Mouse (Mus musculus): ENCODE results near the gene Col8a1. TPM values are rescaled to one million over a fixed set of nuclear protein-coding genes. Genes with fewer than 3 reads are reported as not detected.
A peak's percentile ranks its signal among the peaks of the same experiment; 100 is the strongest.

The Col8a1 gene
- total RNA-seq, 2 experiments from 2014 or later, result 4.1 to 5.0 TPM

DNA sequence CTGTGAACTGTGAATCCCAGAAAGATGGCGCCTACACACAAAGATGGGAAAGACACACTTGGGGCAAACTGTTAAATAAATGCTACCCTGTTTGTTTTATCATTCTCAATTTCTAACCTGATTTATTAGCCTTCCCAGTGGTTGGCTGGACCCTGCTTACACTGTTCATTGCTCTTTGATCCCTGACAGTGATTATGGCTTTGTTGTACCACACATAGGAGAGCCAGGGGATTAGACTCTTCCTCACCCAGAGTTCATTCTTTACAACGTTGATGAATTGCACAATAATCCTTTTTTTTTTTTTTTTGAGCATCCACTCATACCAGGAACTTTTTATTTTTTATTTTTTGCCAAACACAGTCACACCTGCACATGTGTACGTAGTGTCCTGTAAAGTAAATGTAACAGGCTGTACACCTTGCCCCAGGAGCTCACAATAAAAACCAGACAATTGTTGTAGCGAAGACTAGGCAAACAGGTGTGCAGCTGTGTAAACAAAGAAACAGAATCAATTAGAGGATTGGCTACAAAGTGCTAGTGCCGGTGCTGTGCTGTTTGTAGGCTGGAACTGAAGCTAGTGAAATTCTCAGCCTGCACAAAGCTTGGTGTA is 68.6 kb downstream of the Col8a1 start:
- no peak for DNase-seq
- intact Hi-C loops (cut with DNase I), result no loop called here

DNA sequence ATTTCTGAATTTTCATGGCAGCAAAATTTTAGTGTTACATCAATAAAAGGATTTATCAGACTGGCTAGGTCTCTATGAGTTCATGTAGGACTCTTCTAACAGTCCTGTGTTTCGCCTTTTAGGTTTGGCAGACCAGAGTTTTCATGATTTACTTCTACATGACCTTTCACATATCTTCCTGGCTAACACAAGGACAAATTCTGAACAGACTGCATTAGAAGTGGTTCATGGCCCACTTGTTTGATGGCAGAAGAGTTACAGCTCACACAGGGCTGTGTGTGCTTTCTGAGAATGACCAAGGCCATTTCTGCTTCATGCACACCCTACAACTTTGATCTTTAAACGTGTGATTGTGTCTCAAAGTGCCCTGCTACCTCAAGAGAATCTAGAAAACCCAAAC is 82.3 kb downstream of the Col8a1 start:
- no peak for DNase-seq
- intact Hi-C loops (cut with DNase I), result no loop called here

DNA sequence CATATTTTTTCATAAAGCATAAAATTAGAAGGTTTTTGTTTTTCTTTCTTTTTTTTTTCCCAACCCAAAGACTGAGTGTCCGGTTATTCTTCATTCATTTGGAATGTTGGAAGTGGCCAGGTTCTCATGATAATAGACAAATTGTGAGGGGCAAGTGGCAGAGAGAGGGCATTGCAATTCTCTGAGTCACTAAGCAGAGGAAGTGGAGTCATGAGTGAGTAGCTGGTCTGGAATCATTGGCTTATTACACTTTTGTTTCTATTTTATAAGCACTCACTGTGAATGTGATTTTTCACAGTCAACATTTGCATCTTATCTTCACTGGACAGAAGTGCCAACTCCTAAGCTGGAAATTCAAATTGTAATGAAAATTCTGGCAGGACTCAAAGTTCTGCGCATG is 82.9 kb downstream of the Col8a1 start:
- intact Hi-C loops (cut with DNase I), result no loop called here
- DNase-seq, result no peak

DNA sequence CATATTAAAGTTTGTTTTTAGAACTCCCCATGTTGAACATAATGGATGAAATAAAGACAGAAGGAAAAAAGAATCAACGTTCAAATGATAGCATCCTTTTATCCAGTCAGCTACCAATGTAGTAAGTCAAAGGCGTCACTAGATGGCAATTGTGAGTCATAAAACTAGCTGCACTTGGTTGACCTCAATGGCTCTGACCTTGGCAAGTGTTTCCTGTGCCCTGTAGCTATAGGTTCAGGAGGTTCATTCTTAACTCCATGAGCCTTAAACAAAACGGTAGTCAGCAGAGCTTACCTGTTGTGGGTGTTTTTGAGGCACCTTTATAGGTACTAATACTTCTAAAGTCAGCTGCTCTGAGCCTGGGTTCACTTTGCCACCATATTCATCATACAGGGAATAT is 85.2 kb downstream of the Col8a1 start:
- intact Hi-C loops (cut with DNase I), result no loop called here

DNA sequence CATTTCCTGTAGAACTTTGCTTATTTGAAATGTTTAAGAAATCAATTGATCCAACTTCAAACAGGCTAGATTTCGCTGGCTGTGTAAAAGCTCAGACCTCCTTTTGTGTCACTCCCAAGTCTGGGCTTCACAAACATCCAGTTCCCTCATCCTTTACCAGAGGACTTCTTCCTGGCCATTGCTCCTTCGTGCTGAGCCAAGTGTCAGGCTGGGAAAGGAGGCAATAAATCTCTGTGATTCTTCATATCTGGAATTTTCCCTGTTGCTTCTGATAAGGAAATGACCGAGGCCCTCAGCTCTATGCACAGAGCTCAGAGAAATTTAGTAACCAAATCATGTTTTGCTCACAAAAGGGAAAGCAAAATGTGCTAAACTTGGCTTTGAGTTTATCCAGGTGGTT is 91.9 kb downstream of the Col8a1 start:
- intact Hi-C loops (cut with DNase I), result no loop called here
- DNase-seq, result no peak

More for the DNA sequence above, 85.2 kb downstream of the Col8a1 start:
- DNase-seq, result no peak

DNA sequence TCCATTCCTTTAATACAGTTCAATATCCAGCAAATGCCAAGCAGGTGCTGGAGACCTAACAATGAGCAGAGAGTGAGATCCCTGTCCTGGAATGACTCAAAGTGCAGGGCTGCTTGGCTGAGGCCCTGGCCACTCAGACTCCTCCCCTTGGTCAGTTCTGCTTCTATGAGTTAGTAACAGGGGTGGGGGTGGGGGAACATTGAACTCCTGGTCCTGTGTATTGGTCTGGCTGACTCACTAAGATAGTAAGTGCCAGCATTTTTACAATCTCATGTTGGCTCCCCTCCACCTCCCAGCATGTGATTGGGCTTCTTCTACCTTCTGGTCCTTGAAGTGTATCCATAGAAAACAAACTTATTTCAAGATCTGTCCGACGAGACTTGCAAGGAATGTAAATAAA is 104.6 kb downstream of the Col8a1 start:
- intact Hi-C loops (cut with DNase I), result no loop called here

DNA sequence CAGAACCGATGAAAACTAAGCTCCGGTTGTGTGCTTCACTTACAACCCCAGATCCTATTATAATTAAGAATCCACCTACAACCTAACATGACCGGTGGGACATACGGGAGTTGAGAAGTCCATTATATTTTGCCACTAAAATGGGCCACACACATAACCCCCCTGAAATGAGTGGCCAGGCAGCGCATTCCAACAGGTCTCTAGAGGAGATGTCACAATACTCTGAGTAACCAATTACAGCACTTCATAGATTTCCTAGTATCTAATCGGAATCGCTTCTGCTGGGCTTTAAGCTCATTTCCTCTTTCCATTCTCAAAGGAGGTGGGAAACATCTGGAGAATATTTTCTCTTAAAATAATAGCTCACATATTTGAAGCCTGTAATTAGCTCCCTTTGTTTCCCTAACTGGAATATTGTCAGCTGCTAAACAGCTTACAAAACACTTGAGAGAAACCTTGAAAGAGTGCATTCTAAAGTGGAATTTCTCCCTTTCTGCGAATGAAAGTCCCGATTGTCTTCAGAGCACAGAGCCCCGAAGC is 113.1 kb downstream of the Col8a1 start:
- DNase-seq, result no peak
- intact Hi-C loops (cut with DNase I), result no loop called here

More for the DNA sequence above, 104.6 kb downstream of the Col8a1 start:
- DNase-seq, result no peak

DNA sequence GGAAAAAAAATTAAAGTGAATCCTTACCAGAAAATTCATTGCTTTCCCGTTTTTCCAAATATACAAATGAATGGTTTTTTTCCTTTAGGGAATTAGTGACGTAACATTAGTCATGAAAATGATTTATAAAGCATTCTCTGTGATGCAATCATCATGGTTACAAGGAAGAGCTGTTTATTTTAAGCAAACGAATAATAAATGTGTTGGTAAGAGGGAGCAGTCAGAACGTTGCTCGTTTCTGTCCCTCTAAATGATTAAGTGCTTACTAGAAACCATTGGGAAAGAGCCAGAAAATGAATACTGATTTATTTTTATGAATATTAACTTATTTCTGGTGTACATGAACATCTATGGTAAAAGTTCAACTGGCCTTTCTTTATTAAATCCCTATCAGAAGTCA is 119.8 kb downstream of the Col8a1 start:
- intact Hi-C loops (cut with DNase I), result loop anchor here (5.0 kb wide), 1 partner anchor 648 kb away; no protein-coding TSS in a partner anchor
- DNase-seq, result no peak

DNA sequence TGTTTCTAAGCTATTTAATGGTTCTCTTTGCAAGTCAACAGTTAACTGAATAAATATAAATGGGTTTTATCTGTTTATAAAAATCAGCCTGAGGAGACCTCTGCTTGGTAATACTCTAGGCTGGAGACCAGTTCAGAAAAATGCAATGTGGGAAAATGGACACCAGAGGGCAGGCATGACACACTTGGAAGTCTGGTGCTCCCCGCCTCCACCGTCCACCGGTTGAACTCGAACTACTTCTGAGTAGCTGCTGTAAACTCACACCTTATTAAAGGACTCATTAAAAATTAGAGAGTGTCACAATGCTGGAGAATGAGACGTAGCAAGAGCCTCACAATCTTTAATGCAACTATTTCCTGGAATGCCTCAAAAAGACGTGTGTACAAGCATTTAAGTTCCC is 120.3 kb downstream of the Col8a1 start:
- intact Hi-C loops (cut with DNase I), result loop anchor here (5.0 kb wide), 1 partner anchor 648 kb away; no protein-coding TSS in a partner anchor
- peak; percentile 22 to 39 for DNase-seq

DNA sequence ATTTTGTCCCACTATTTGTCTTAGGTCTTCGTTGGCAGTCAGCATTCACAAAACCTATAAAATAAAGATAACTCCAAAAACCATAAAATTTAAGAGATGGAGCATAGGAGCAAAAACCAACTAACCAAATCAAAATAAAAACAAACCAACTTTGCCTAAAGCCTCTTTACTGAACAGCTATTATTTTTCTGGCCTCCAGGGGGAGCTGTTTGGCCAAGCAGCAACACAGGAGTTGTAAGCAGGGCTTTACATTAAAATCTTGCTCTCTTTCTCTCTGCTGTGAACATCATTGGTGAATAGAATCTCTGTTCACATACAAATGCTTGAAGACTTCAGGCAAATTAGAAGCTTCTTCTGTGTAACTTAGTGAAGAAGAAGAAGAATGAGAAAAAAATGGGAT is 142.8 kb downstream of the Col8a1 start:
- intact Hi-C loops (cut with DNase I), result no loop called here
- no peak for DNase-seq

DNA sequence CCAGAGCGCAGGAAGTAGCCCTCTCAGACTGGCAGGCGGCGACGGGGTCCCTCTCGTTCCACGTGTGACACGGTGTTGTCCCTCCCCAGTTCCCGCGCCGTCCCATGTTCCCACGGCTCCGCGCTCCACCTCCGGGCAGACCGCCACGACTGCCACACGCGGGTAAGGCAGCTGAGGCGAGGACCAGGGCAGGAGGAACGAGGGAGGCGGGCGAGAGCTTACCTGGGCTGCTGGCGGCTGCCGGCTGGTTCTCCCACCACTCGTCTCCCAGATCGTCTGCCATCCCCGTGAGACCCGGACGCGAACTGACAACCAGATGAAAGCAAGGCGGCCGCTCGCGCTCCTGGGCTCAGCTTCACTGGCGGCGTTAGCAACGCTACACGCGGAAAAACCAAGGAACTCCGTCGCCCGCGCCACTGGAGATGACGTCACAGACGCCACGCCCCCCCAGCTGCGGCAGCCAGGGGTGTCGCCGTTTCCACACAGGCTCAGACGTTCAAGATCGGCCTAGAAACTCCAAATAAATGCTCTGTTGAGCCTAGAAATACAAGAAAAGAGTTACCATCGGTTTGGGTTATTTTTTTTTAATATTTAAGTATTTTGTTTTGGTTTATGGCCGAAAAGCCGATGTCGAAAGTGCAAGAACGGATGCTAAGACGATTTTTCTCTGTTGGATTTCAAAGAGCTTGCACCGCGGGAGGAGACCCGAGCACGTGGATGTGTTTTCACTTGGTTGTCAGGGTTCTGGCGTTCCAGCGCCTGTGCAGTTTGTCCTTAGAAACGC is 147.9 kb downstream of the Col8a1 start, which contains the start of gene Cmss1:
TSS of gene Cmss1 (minus strand) at position 421 of the 784 bp plus-strand sequence.
- intact Hi-C loops (cut with DNase I), result no loop called here

DNA sequence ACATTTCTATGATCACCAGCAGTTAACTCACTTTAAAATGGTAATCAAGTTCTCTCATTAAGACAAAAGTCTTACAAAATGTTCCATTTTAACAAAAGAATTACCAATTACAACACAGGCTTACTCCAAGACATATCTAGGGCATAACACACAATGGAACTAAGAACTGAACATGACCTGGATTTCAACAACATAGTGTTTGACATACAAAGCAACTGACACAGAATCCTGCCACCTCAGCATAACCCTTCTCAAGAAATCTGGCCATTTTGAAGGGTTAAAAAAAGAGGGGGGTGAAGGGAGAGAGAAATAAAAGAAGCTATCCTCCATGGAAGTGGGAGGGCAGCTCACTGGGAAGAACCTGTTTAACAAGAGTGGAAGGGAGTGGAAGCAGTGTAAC is 153.5 kb downstream of the Col8a1 start:
- intact Hi-C loops (cut with DNase I), result no loop called here

More for the DNA sequence above, 147.9 kb downstream of the Col8a1 start, which contains the start of gene Cmss1:
- DNase-seq, result peak; percentile 72 to 79

DNA sequence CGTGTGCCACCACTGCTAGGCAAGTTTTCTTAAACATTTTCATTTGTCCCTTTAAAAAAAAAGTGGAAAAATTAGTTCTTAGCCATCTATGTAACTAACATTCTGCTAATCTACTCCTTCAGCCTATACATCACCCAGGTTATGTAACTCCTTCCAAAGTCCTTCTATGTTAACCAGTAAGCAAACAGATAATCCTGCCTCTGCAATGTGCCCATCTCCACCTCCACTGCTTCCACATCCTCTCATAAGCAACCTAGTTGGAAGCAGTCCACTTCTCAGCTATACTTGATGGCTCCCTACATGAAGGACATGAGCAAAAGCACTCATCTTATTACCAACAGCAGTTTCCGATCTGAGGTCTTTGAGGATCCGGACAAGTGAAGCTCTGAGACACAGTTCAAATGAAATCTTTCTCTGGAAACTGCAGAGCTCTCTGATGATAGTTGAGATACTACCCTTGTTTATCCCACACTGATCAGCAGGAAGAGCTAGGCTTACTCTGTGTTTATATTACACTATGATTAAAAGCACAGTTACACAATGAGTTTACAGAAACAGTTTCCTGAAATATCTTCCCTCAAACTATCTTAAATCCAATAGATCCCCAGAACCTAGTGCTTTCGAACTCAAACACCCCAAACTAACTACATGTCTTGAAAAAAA is 157.1 kb downstream of the Col8a1 start:
- no peak for DNase-seq
- intact Hi-C loops (cut with DNase I), result loop anchor here (5.0 kb wide), 1 partner anchor 355 kb away; no protein-coding TSS in a partner anchor

More for the DNA sequence above, 153.5 kb downstream of the Col8a1 start:
- DNase-seq, result no peak

DNA sequence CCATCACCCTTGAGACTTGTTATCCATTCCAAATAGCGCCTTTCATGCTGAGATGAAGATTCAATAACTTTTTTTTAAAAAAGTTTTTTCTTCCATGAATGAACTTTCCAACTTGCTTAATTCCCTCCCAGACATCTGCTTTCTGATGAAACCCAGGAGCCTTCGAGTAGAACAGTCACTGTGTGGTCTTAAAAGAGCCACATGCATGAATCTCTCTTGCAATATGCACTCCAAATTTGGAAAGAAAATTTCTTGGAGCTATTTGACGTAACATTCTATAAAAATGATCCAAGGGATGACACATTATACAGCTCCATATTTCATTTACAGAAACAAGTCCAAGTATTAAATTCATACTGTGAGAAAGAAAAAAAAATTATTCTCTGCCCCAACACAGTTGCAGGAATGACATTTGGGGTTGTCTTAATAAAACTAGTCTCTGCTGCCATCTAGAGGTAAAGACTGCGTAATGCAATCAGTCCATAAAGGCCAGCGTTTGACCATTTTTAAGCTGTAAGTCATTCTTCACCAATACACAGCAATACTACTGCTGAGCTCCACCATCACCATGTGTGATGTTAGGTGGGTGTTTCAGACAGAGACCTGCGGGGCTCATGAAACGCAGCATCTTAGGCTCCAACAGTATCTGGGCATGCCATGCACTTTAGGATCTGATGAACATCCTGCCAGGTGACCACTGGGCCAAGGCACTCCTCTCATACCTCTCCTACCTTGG is 160.9 kb downstream of the Col8a1 start:
- DNase-seq, result no peak
- intact Hi-C loops (cut with DNase I), result no loop called here

DNA sequence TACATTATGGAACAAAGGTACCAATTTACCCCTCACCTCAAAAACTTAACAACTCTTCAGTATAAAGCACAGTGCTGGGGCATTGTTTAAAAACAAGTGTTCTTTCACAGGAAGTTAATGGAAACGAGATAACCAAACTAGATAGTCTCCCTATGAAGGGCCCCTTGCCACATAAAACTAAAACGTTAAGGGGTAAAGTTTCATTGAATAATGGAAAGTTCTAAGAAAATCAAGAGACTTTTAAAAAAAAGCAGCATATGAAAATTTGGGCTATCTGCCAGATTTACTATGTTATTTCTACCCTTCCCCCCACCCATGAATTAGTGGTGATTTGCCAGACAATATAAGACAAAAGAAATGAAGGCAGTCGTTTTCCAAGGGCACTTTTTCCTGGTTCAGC is 169.3 kb downstream of the Col8a1 start:
- no peak for DNase-seq
- intact Hi-C loops (cut with DNase I), result no loop called here

DNA sequence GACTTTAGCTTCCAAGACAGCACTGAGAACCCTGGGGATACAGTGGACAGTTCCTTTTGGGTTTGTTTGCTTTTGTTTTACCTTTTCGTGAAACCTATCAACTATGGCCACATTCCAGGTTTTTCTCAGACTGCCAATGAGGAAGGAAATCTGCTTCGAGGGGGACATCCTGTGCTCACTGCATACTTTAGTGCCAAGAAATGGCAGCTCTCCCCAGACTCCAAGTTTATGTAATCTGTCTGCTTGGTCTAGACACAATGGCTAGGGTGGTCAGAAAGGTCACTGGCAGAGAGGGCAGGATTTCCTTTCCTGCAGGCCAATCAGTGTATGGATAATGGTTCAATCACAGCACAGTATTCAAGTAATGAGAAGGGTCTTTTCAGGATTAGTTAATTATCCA is 172.5 kb downstream of the Col8a1 start:
- no peak for DNase-seq
- intact Hi-C loops (cut with DNase I), result loop anchor here (5.0 kb wide), 1 partner anchor 185 kb away; no protein-coding TSS in a partner anchor

DNA sequence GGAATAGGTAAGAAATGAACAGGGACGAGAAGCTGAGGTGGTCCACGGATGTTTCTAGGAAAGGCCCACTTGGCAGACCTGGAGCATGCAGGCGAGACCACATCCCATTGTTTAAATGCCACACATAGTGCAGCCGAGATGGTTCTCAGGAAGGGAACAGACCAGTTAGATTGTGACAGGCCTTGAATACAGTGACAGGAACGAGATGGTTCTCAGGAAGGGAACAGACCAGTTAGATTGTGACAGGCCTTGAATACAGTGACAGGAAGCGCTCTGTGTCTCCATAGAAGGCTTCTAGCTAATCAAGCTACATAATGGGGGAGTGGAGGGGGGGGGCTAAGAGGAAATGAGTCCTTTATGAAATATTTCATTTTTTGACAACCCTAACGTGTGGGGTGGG is 174.5 kb downstream of the Col8a1 start:
- no peak for DNase-seq
- intact Hi-C loops (cut with DNase I), result loop anchor here (5.0 kb wide), 1 partner anchor 183 kb away; no protein-coding TSS in a partner anchor

DNA sequence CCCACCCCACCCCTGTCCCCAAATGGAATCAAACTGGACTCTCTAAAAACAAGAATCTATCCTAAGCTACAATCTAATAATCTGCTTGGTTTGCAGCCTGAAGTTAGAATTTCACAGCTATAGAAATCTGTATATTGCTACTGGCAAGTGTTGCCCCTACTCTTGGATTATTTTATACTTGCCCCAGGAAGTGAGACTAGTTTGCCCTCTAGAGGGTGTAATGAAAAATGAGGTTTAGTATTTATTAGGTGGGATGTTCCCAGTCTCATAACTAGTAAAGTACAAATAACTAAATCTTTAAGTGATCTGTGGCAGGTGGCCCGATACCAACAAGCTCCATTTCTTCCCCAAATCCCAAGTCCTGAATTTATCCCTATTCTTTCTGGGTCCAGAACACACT is 177.0 kb downstream of the Col8a1 start:
- intact Hi-C loops (cut with DNase I), result loop anchor here (5.0 kb wide), 1 partner anchor 335 kb away; no protein-coding TSS in a partner anchor
- no peak for DNase-seq

DNA sequence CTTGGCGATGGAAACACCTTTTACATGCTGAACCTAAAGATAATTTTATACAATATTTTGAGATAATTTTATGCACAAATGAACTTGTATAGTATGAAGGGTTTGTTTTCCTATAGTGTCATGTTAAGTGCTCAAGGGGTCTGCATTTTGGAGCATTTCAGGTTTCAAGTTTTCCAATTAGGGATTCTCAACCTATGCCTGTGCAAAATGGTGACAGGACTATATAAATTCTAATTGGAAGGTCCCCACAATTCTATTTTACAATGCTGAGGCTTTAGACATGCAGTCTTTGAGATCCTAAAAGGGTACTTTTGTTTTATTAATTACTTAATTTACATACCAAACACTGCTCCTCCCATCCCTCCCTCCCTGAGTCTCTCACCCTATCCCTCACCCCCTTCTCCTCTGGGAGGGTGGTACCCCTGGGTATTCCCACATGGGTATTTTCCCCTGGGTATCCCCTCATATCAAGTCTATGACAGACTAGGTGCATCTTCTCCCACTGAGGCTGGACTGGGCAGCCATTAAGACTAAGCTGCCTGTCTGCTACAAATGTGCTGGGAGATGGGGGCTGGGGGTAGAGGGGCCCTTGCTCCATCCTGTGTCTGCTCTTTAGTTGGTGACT is 178.7 kb downstream of the Col8a1 start:
- DNase-seq, result no peak
- intact Hi-C loops (cut with DNase I), result loop anchor here (5.0 kb wide), 1 partner anchor 334 kb away; no protein-coding TSS in a partner anchor

Measured in gastrocnemius, postnatal 36 days (tissue).